Comparison of ENCODE assay signal across 24 mouse cellular contexts in genomic region chr16:46548207-46548606, GRCm38 (mm10). TPM values are rescaled to one million over a fixed set of nuclear protein-coding genes. Genes with fewer than 3 reads are reported as not detected.
DNase-seq lines count a peak whose midpoint lies in the region; ATAC-seq lines count a peak whose summit lies in the region.
"Had no signal": no experiment of that assay in that cellular context is flagged by ENCODE, and none has a peak within 500 bp of the region (broad histone marks: within the 10 kb centered on the region; RNA-seq: fewer than 3 reads in every experiment).

No protein-coding gene starts in this region.

- no peak overlapping the region for H3K4me3 ChIP-seq in midbrain, embryonic 10.5 days
- H3K4me3 ChIP-seq in midbrain, embryonic 13.5 days (replicated peaks): no peak overlapping the region
- no peak overlapping the region for H3K4me3 ChIP-seq in intestine, embryonic 15.5 days (replicated peaks)
- H3K4me3 ChIP-seq: embryonic facial prominence, embryonic 15.5 days; heart, embryonic 10.5 days; hindbrain, embryonic 13.5 days; limb, embryonic 13.5 days; liver, embryonic 13.5 days; stomach, embryonic 15.5 days had no signal

- no peaks in the 10 kb centered on the region for H3K36me3 ChIP-seq in midbrain, embryonic 10.5 days
- no peaks in the 10 kb centered on the region for H3K36me3 ChIP-seq in midbrain, embryonic 13.5 days
- H3K36me3 ChIP-seq in intestine, embryonic 15.5 days: no peaks in the 10 kb centered on the region
- H3K36me3 ChIP-seq: embryonic facial prominence, embryonic 15.5 days; heart, embryonic 10.5 days; hindbrain, embryonic 13.5 days; limb, embryonic 13.5 days; liver, embryonic 13.5 days; stomach, embryonic 15.5 days had no signal

- peak overlapping the region; percentile 78 for H3K27ac ChIP-seq in midbrain, embryonic 10.5 days (replicated peaks)
- no peak overlapping the region for H3K27ac ChIP-seq in midbrain, embryonic 13.5 days
- H3K27ac ChIP-seq in intestine, embryonic 15.5 days: no peak overlapping the region
- H3K27ac ChIP-seq: embryonic facial prominence, embryonic 15.5 days; heart, embryonic 10.5 days; hindbrain, embryonic 13.5 days; limb, embryonic 13.5 days; liver, embryonic 13.5 days; stomach, embryonic 15.5 days had no signal

- no peak for ATAC-seq in midbrain, embryonic 13.5 days
- no peak for ATAC-seq in intestine, embryonic 15.5 days
- ATAC-seq: intestine, postnatal 0 days; Patski had no signal

- 13% methylated on average over 1 of the region's 1 CpGs for WGBS in midbrain, embryonic 10.5 days
- WGBS in midbrain, embryonic 13.5 days: 8% methylated on average over 1 of the region's 1 CpGs
- 78% methylated on average over 1 of the region's 1 CpGs for WGBS in intestine, embryonic 15.5 days

- no peak overlapping the region for H3K4me2 ChIP-seq in midbrain, embryonic 13.5 days (replicated peaks)
- H3K4me2 ChIP-seq in intestine, embryonic 15.5 days (replicated peaks): no peak overlapping the region
- H3K4me2 ChIP-seq: embryonic facial prominence, embryonic 15.5 days; hindbrain, embryonic 13.5 days; limb, embryonic 13.5 days; liver, embryonic 13.5 days; lung, embryonic 14.5 days; stomach, embryonic 15.5 days had no signal

- H3K4me1 ChIP-seq in midbrain, embryonic 10.5 days: peaks cover 27% of the 10 kb centered on the region
- peaks cover 6% of the 10 kb centered on the region for H3K4me1 ChIP-seq in midbrain, embryonic 13.5 days (replicated peaks)
- H3K4me1 ChIP-seq in intestine, embryonic 15.5 days (replicated peaks): no peaks in the 10 kb centered on the region
- H3K4me1 ChIP-seq: embryonic facial prominence, embryonic 15.5 days; heart, embryonic 10.5 days; hindbrain, embryonic 13.5 days; limb, embryonic 13.5 days; liver, embryonic 13.5 days; stomach, embryonic 15.5 days had no signal

- no peak overlapping the region for H3K9ac ChIP-seq in midbrain, embryonic 13.5 days (replicated peaks)
- H3K9ac ChIP-seq in intestine, embryonic 15.5 days: no peak overlapping the region
- H3K9ac ChIP-seq: embryonic facial prominence, embryonic 15.5 days; hindbrain, embryonic 13.5 days; limb, embryonic 13.5 days; liver, embryonic 13.5 days; lung, embryonic 14.5 days; stomach, embryonic 15.5 days had no signal

- H3K9me3 ChIP-seq in midbrain, embryonic 10.5 days (replicated peaks): no peaks in the 10 kb centered on the region
- no peaks in the 10 kb centered on the region for H3K9me3 ChIP-seq in midbrain, embryonic 13.5 days
- H3K9me3 ChIP-seq in intestine, embryonic 15.5 days: no peaks in the 10 kb centered on the region
- H3K9me3 ChIP-seq: embryonic facial prominence, embryonic 15.5 days; heart, embryonic 10.5 days; hindbrain, embryonic 13.5 days; limb, embryonic 13.5 days; liver, embryonic 13.5 days; stomach, embryonic 15.5 days had no signal

- H3K27me3 ChIP-seq in midbrain, embryonic 10.5 days (ENCODE audit: low read depth, poor library complexity, severe bottlenecking): no peaks in the 10 kb centered on the region
- H3K27me3 ChIP-seq in midbrain, embryonic 13.5 days: no peaks in the 10 kb centered on the region
- no peaks in the 10 kb centered on the region for H3K27me3 ChIP-seq in intestine, embryonic 15.5 days (replicated peaks)
- H3K27me3 ChIP-seq: embryonic facial prominence, embryonic 15.5 days; hindbrain, embryonic 13.5 days; limb, embryonic 13.5 days; liver, embryonic 13.5 days; stomach, embryonic 15.5 days had no signal

- peak; percentile 26 for DNase-seq in midbrain, embryonic 10.5 days (ENCODE audit: low spot score)
- DNase-seq in ES-CJ7 (ENCODE audit: low read depth, low spot score): peak; percentile 4
- DNase-seq in Muller cell, postnatal 12 days (ENCODE audit: inconsistent ontology term): peak; percentile 59
- peak; percentile 53 for DNase-seq in embryo, embryonic 9.5 days (ENCODE audit: extremely low spot score)
- DNase-seq in adrenal gland, adult 18-20 months (ENCODE audit: low spot score in 2 of 2): no peak
- no peak for DNase-seq in kidney, adult 18-20 months
- DNase-seq: adrenal gland, postnatal 25 days; cerebellum, adult 18-20 months; cerebellum, postnatal 36 days; gastrocnemius, postnatal 36 days; liver, embryonic 13.5 days; lung, embryonic 14.5 days; lung, postnatal 36 days; right cerebral cortex, postnatal 25 days had no signal

RNA-seq across cellular contexts. Expression of gene Nectin3, which starts 49.9 kb away (rescaled TPM):
- polyA plus RNA-seq in midbrain, embryonic 10.5 days (2016; fragmentation: Nextera tagmentation; extraction: Ambion mirVana): 28.0 and 42.7 TPM in 2 replicates
- 20.4 and 30.5 TPM in 2 replicates for polyA plus RNA-seq in midbrain, embryonic 13.5 days (2015; fragmentation: Nextera tagmentation; extraction: Ambion mirVana)
- polyA plus RNA-seq in intestine, embryonic 15.5 days (2015; fragmentation: Nextera tagmentation; extraction: Ambion mirVana): 43.6 and 44.9 TPM in 2 replicates
- total RNA-seq in adrenal gland, adult 18-20 months (2021): 10 to 100 TPM; 12.2 to 31.5 TPM
- total RNA-seq: megakaryocyte-erythroid progenitor cell, adult 5-6 weeks had no signal

Comparison
In these comparisons a context has a peak if more than half of its experiments do, and no peak if none do; other contexts are left out.
1. DNase-seq: peak in midbrain, embryonic 10.5 days (single experiment), ES-CJ7 (single experiment), Muller cell, postnatal 12 days (single experiment) and embryo, embryonic 9.5 days (single experiment); none in adrenal gland, adult 18-20 months (0 of 2) and kidney, adult 18-20 months (single experiment).